In genomic region chr5:98986459-98986858, GRCm38 (mm10) we compare ENCODE assay signal across 22 mouse cellular contexts. TPM values are rescaled to one million over a fixed set of nuclear protein-coding genes. Genes with fewer than 3 reads are reported as not detected.
DNase-seq lines count a peak whose midpoint lies in the region; ATAC-seq and TF ChIP-seq lines count a peak whose summit lies in the region.
"Had no signal": no experiment of that assay in that cellular context is flagged by ENCODE, and none has a peak within 500 bp of the region (broad histone marks: within the 10 kb centered on the region; RNA-seq: fewer than 3 reads in every experiment).

No protein-coding gene starts in this region.

- peak; percentile 78 for ATAC-seq in forebrain, embryonic 11.5 days (replicated peaks; ENCODE audit: low FRiP score)
- peak; percentile 68 for ATAC-seq in forebrain, embryonic 14.5 days
- 0 out of 2 replicates have a peak, but pooled peaks have one; percentile 11 for ATAC-seq in intestine, postnatal 0 days
- ATAC-seq in midbrain, embryonic 13.5 days = 0 out of 2 replicates have a peak, but pooled peaks have one; percentile 18
- no peak for ATAC-seq in hindbrain, embryonic 11.5 days (ENCODE audit: low FRiP score)
- ATAC-seq: lung, postnatal 0 days had no signal

- H3K27me3 ChIP-seq in forebrain, embryonic 11.5 days (ENCODE audit: control insufficient read depth, insufficient read depth, low read length) = no peaks in the 10 kb centered on the region
- H3K27me3 ChIP-seq in forebrain, embryonic 14.5 days (replicated peaks; ENCODE audit: control insufficient read depth, insufficient read depth, low read length) = no peaks in the 10 kb centered on the region
- H3K27me3 ChIP-seq in intestine, postnatal 0 days (replicated peaks; ENCODE audit: control insufficient read depth, insufficient read depth, low read length) = no peaks in the 10 kb centered on the region
- H3K27me3 ChIP-seq in midbrain, embryonic 13.5 days = no peaks in the 10 kb centered on the region
- no peaks in the 10 kb centered on the region for H3K27me3 ChIP-seq in embryonic facial prominence, embryonic 10.5 days (replicated peaks; ENCODE audit: low read depth, poor library complexity, severe bottlenecking)
- H3K27me3 ChIP-seq in hindbrain, embryonic 11.5 days (ENCODE audit: control insufficient read depth, insufficient read depth, low read length) = no peaks in the 10 kb centered on the region
- H3K27me3 ChIP-seq: heart, embryonic 15.5 days; hindbrain, embryonic 12.5 days; megakaryocyte, embryonic 14.5 days; neural tube, embryonic 15.5 days had no signal

- TF ChIP-seq CTCF in intestine, postnatal 0 days (IDR thresholded peaks at IDR 0.05; ENCODE audit: low read depth) = no peak

- peak; percentile 66 for DNase-seq in forebrain, embryonic 11.5 days (ENCODE audit: low spot score)
- peak; percentile 65 for DNase-seq in forebrain, embryonic 14.5 days (ENCODE audit: low spot score)
- no peak for DNase-seq in embryonic facial prominence, embryonic 10.5 days (ENCODE audit: low spot score)
- no peak for DNase-seq in kidney, postnatal 25 days
- DNase-seq in hindbrain, embryonic 11.5 days (ENCODE audit: low spot score) = no peak
- no peak for DNase-seq in heart, adult 8-10 months (ENCODE audit: low spot score)
- DNase-seq: adrenal gland, adult 8-10 months; cerebellum, postnatal 10 days; gastrocnemius, postnatal 25 days; heart, adult 2 months; layer of hippocampus, adult 9-11 months; liver; right cerebral cortex, postnatal 4 days had no signal

- H3K4me1 ChIP-seq in forebrain, embryonic 11.5 days (replicated peaks; ENCODE audit: control insufficient read depth, insufficient read depth, low read length) = peaks cover 8% of the 10 kb centered on the region; the same call in 1 of the 2 replicates
- peaks cover 26% of the 10 kb centered on the region for H3K4me1 ChIP-seq in forebrain, embryonic 14.5 days (ENCODE audit: control insufficient read depth, insufficient read depth, low read length)
- no peaks in the 10 kb centered on the region for H3K4me1 ChIP-seq in intestine, postnatal 0 days (replicated peaks; ENCODE audit: control insufficient read depth, insufficient read depth, low read length)
- peaks cover 40% of the 10 kb centered on the region for H3K4me1 ChIP-seq in midbrain, embryonic 13.5 days (replicated peaks)
- peaks cover 27% of the 10 kb centered on the region for H3K4me1 ChIP-seq in embryonic facial prominence, embryonic 10.5 days
- H3K4me1 ChIP-seq in hindbrain, embryonic 11.5 days (replicated peaks; ENCODE audit: control insufficient read depth, insufficient read depth, low read length) = no peaks in the 10 kb centered on the region
- H3K4me1 ChIP-seq: heart, embryonic 15.5 days; megakaryocyte, embryonic 14.5 days had no signal

- H3K9ac ChIP-seq in forebrain, embryonic 11.5 days (ENCODE audit: low read length) = no peak overlapping the region
- H3K9ac ChIP-seq in forebrain, embryonic 14.5 days (ENCODE audit: low read length) = no peak overlapping the region
- no peak overlapping the region for H3K9ac ChIP-seq in intestine, postnatal 0 days (ENCODE audit: low read depth, low read length)
- no peak overlapping the region; the same call in 1 of the 2 replicates for H3K9ac ChIP-seq in midbrain, embryonic 13.5 days (replicated peaks)
- H3K9ac ChIP-seq in hindbrain, embryonic 11.5 days (ENCODE audit: low read depth, low read length) = no peak overlapping the region
- H3K9ac ChIP-seq: heart, embryonic 15.5 days; hindbrain, embryonic 12.5 days; neural tube, embryonic 15.5 days had no signal

- H3K4me3 ChIP-seq in forebrain, embryonic 11.5 days (ENCODE audit: low read depth, low read length) = no peak overlapping the region
- no peak overlapping the region for H3K4me3 ChIP-seq in forebrain, embryonic 14.5 days (ENCODE audit: low read depth, low read length)
- H3K4me3 ChIP-seq in intestine, postnatal 0 days (ENCODE audit: low read depth, low read length) = no peak overlapping the region
- H3K4me3 ChIP-seq in midbrain, embryonic 13.5 days (replicated peaks) = no peak overlapping the region
- no peak overlapping the region for H3K4me3 ChIP-seq in embryonic facial prominence, embryonic 10.5 days
- H3K4me3 ChIP-seq in hindbrain, embryonic 11.5 days (ENCODE audit: low read depth, low read length) = no peak overlapping the region
- H3K4me3 ChIP-seq: heart, adult 2 months; heart, embryonic 15.5 days; hindbrain, embryonic 12.5 days; megakaryocyte, embryonic 14.5 days; myocyte; neural tube, embryonic 15.5 days had no signal

- H3K27ac ChIP-seq in forebrain, embryonic 11.5 days (ENCODE audit: low read depth, low read length) = peak overlapping the region; percentile 79
- H3K27ac ChIP-seq in forebrain, embryonic 14.5 days (ENCODE audit: low read depth, low read length) = peak overlapping the region; percentile 75
- H3K27ac ChIP-seq in intestine, postnatal 0 days (ENCODE audit: low read depth, low read length) = no peak overlapping the region
- peak overlapping the region; percentile 41 for H3K27ac ChIP-seq in midbrain, embryonic 13.5 days
- H3K27ac ChIP-seq in embryonic facial prominence, embryonic 10.5 days (replicated peaks) = no peak overlapping the region; the same call in 1 of the 2 replicates
- H3K27ac ChIP-seq in hindbrain, embryonic 11.5 days (ENCODE audit: low read depth, low read length) = no peak overlapping the region
- H3K27ac ChIP-seq: heart, adult 2 months; heart, embryonic 15.5 days; hindbrain, embryonic 12.5 days; neural tube, embryonic 15.5 days; stomach, postnatal 0 days had no signal

- no peaks in the 10 kb centered on the region for H3K36me3 ChIP-seq in forebrain, embryonic 11.5 days (ENCODE audit: control insufficient read depth, insufficient read depth, low read length)
- H3K36me3 ChIP-seq in forebrain, embryonic 14.5 days (ENCODE audit: control insufficient read depth, insufficient read depth, low read length) = no peaks in the 10 kb centered on the region
- H3K36me3 ChIP-seq in intestine, postnatal 0 days (ENCODE audit: control insufficient read depth, insufficient read depth) = no peaks in the 10 kb centered on the region
- no peaks in the 10 kb centered on the region for H3K36me3 ChIP-seq in midbrain, embryonic 13.5 days
- H3K36me3 ChIP-seq in embryonic facial prominence, embryonic 10.5 days (replicated peaks) = no peaks in the 10 kb centered on the region
- no peaks in the 10 kb centered on the region for H3K36me3 ChIP-seq in hindbrain, embryonic 11.5 days (ENCODE audit: control insufficient read depth, insufficient read depth, low read length)
- H3K36me3 ChIP-seq: heart, embryonic 15.5 days; hindbrain, embryonic 12.5 days; neural tube, embryonic 15.5 days had no signal

- no peaks in the 10 kb centered on the region for H3K9me3 ChIP-seq in forebrain, embryonic 11.5 days (ENCODE audit: control insufficient read depth, low read length)
- H3K9me3 ChIP-seq in forebrain, embryonic 14.5 days (replicated peaks; ENCODE audit: control insufficient read depth, low read length) = no peaks in the 10 kb centered on the region
- H3K9me3 ChIP-seq in intestine, postnatal 0 days (ENCODE audit: control insufficient read depth) = no peaks in the 10 kb centered on the region
- no peaks in the 10 kb centered on the region for H3K9me3 ChIP-seq in midbrain, embryonic 13.5 days
- no peaks in the 10 kb centered on the region for H3K9me3 ChIP-seq in embryonic facial prominence, embryonic 10.5 days
- H3K9me3 ChIP-seq in hindbrain, embryonic 11.5 days (ENCODE audit: control insufficient read depth, low read length) = no peaks in the 10 kb centered on the region
- H3K9me3 ChIP-seq: heart, embryonic 15.5 days; hindbrain, embryonic 12.5 days; neural tube, embryonic 15.5 days had no signal

- WGBS in forebrain, embryonic 11.5 days = 7% methylated on average over 4 of the region's 4 CpGs
- WGBS in forebrain, embryonic 14.5 days = 5% methylated on average over 4 of the region's 4 CpGs
- 45% methylated on average over 4 of the region's 4 CpGs for WGBS in intestine, postnatal 0 days
- WGBS in midbrain, embryonic 13.5 days = 9% methylated on average over 4 of the region's 4 CpGs
- 26% methylated on average over 4 of the region's 4 CpGs for WGBS in embryonic facial prominence, embryonic 10.5 days
- 32% methylated on average over 4 of the region's 4 CpGs for WGBS in hindbrain, embryonic 11.5 days

- no peak overlapping the region for H3K4me2 ChIP-seq in forebrain, embryonic 11.5 days (ENCODE audit: low read depth, low read length, severe bottlenecking)
- no peak overlapping the region for H3K4me2 ChIP-seq in forebrain, embryonic 14.5 days (ENCODE audit: low read length)
- H3K4me2 ChIP-seq in intestine, postnatal 0 days (replicated peaks; ENCODE audit: low read depth) = no peak overlapping the region
- H3K4me2 ChIP-seq in midbrain, embryonic 13.5 days (replicated peaks) = no peak overlapping the region
- no peak overlapping the region for H3K4me2 ChIP-seq in hindbrain, embryonic 11.5 days (replicated peaks; ENCODE audit: low read depth, low read length)
- H3K4me2 ChIP-seq: heart, embryonic 15.5 days; hindbrain, embryonic 12.5 days; neural tube, embryonic 15.5 days had no signal

RNA-seq across cellular contexts. Expression of gene Prkg2, which starts 50.7 kb away (rescaled TPM):
- 3.5 and 4.1 TPM in 2 replicates for polyA plus RNA-seq in forebrain, embryonic 11.5 days (2014; fragmentation: Nextera tagmentation; extraction: Ambion mirVana)
- 0.75 and 0.97 TPM in 2 replicates for polyA plus RNA-seq in forebrain, embryonic 14.5 days (2014; fragmentation: Nextera tagmentation; extraction: Ambion mirVana)
- 87.8 and 91.4 TPM in 2 replicates for polyA plus RNA-seq in intestine, postnatal 0 days (2015; fragmentation: Nextera tagmentation; extraction: Ambion mirVana)
- 1.5 and 3.4 TPM in 2 replicates for polyA plus RNA-seq in midbrain, embryonic 13.5 days (2015; fragmentation: Nextera tagmentation; extraction: Ambion mirVana)
- 1.4 and 1.5 TPM in 2 replicates for polyA plus RNA-seq in embryonic facial prominence, embryonic 10.5 days (2016; fragmentation: Nextera tagmentation; extraction: Ambion mirVana)
- 1.5 and 1.6 TPM in 2 replicates for polyA plus RNA-seq in hindbrain, embryonic 11.5 days (2014; fragmentation: Nextera tagmentation; extraction: Ambion mirVana)
- total RNA-seq in heart, adult 8-10 months (2022) = under 1 TPM; 0.20 to 0.25 (median 0.23) TPM

Comparison
In these comparisons a context has a peak if more than half of its experiments do, and no peak if none do; other contexts are left out.
1. DNase-seq: peak in forebrain, embryonic 11.5 days (single experiment) and forebrain, embryonic 14.5 days (single experiment); none in embryonic facial prominence, embryonic 10.5 days (single experiment), kidney, postnatal 25 days (0 of 2), hindbrain, embryonic 11.5 days (single experiment) and heart, adult 8-10 months (single experiment).
2. H3K27ac ChIP-seq: peak in forebrain, embryonic 11.5 days (single experiment), forebrain, embryonic 14.5 days (single experiment) and midbrain, embryonic 13.5 days (single experiment); none in intestine, postnatal 0 days (single experiment), embryonic facial prominence, embryonic 10.5 days (single experiment) and hindbrain, embryonic 11.5 days (single experiment).
3. RNA of gene Prkg2, which starts 50.7 kb away (polyA plus RNA-seq): 87.8 to 91.4 TPM in intestine, postnatal 0 days; 3.5 to 4.1 TPM in forebrain, embryonic 11.5 days, 1.5 to 3.4 TPM in midbrain, embryonic 13.5 days, 1.5 to 1.6 TPM in hindbrain, embryonic 11.5 days, 1.4 to 1.5 TPM in embryonic facial prominence, embryonic 10.5 days and 0.75 to 0.97 TPM in forebrain, embryonic 14.5 days; every median in the first group is over 10 times any median in the second.